Mouse (Mus musculus): ENCODE data around the gene Mzf1.
A peak's percentile ranks its signal among the peaks of the same experiment; 100 is the strongest.

Gene Mzf1

GRCm38 (mm10) chr7:13054287-13055010, at the start of gene Mzf1:
Gene Mzf1 (minus strand): TSS chr7:13054764.
- DNase-seq (ENCODE audit: low read depth, low spot score), result peak; percentile 97

- DNase-seq (ENCODE audit: low read depth, low spot score), result no peak
These were observed 40.5 kb upstream of the Mzf1 start, which contains the start of gene Vmn1r85 for GRCm38 (mm10) chr7:13095073-13095472. Gene Vmn1r85 (minus strand): TSS chr7:13095173.

- DNase-seq (ENCODE audit: low read depth, low spot score), result no peak
These were observed 17.7 kb upstream of the Mzf1 start for GRCm38 (mm10) chr7:13072293-13072692.

GRCm38 (mm10) chr7:13063399-13063798, 8.8 kb upstream of the Mzf1 start:
- peak; percentile 39 for DNase-seq (ENCODE audit: low read depth, low spot score)

- no peak for DNase-seq (ENCODE audit: low read depth, low spot score)
These were observed 5.0 kb upstream of the Mzf1 start for GRCm38 (mm10) chr7:13059536-13059935.

- DNase-seq (ENCODE audit: low read depth, low spot score), result no peak
These were observed 2.5 kb upstream of the Mzf1 start for GRCm38 (mm10) chr7:13056913-13057700.

GRCm38 (mm10) chr7:13053961-13054286, 640 bp downstream of the Mzf1 start:
- no peak for DNase-seq (ENCODE audit: low read depth, low spot score)

GRCm38 (mm10) chr7:13053501-13053900, 1.1 kb downstream of the Mzf1 start:
- no peak for DNase-seq (ENCODE audit: low read depth, low spot score)

- no peak for DNase-seq (ENCODE audit: low read depth, low spot score)
These were observed 1.6 kb downstream of the Mzf1 start for GRCm38 (mm10) chr7:13053001-13053400.

GRCm38 (mm10) chr7:13046084-13046483, 8.5 kb downstream of the Mzf1 start:
- peak; percentile 78 for DNase-seq (ENCODE audit: low read depth, low spot score)

- no peak for DNase-seq (ENCODE audit: low read depth, low spot score)
These were observed 10.3 kb downstream of the Mzf1 start for GRCm38 (mm10) chr7:13044254-13044625.

- DNase-seq (ENCODE audit: low read depth, low spot score), result peak; percentile 28
These were observed 10.9 kb downstream of the Mzf1 start for GRCm38 (mm10) chr7:13043445-13044253.

GRCm38 (mm10) chr7:13043120-13043444, 11.5 kb downstream of the Mzf1 start:
- no peak for DNase-seq (ENCODE audit: low read depth, low spot score)

GRCm38 (mm10) chr7:13042511-13042910, 12.1 kb downstream of the Mzf1 start:
- no peak for DNase-seq (ENCODE audit: low read depth, low spot score)

- DNase-seq (ENCODE audit: low read depth, low spot score), result no peak
These were observed 13.3 kb downstream of the Mzf1 start for GRCm38 (mm10) chr7:13041256-13041655.

- no peak for DNase-seq (ENCODE audit: low read depth, low spot score)
These were observed 15.4 kb downstream of the Mzf1 start for GRCm38 (mm10) chr7:13039181-13039580.

GRCm38 (mm10) chr7:13038621-13039169, 15.9 kb downstream of the Mzf1 start:
- DNase-seq (ENCODE audit: low read depth, low spot score), result no peak

GRCm38 (mm10) chr7:13037901-13038555, 16.5 kb downstream of the Mzf1 start, which contains the start of gene Ube2m:
Gene Ube2m (minus strand): TSS chr7:13038275.
- DNase-seq (ENCODE audit: low read depth, low spot score), result peak; percentile 98

GRCm38 (mm10) chr7:13037366-13037765, 17.2 kb downstream of the Mzf1 start:
- no peak for DNase-seq (ENCODE audit: low read depth, low spot score)

- DNase-seq (ENCODE audit: low read depth, low spot score), result no peak
These were observed 17.8 kb downstream of the Mzf1 start for GRCm38 (mm10) chr7:13036806-13037205.

- no peak for DNase-seq (ENCODE audit: low read depth, low spot score)
These were observed 19.2 kb downstream of the Mzf1 start for GRCm38 (mm10) chr7:13035211-13035855.
